Mouse (Mus musculus) liver, postnatal 0 days (tissue): ENCODE measurements around the gene Aqp6.

Source experiments
- CTCF ChIP-seq: sonication (generic); IDR thresholded peaks from 2 replicates; pipeline ENCODE4 v1.5.1; 2016; ENCODE audit warnings: antibody characterized with exemption, low read depth
- EP300 ChIP-seq: IDR thresholded peaks from 2 replicates; pipeline ENCODE4 v1.6.1; 2016; ENCODE audit warnings: antibody characterized with exemption, low read depth, mild to moderate bottlenecking

DNA sequence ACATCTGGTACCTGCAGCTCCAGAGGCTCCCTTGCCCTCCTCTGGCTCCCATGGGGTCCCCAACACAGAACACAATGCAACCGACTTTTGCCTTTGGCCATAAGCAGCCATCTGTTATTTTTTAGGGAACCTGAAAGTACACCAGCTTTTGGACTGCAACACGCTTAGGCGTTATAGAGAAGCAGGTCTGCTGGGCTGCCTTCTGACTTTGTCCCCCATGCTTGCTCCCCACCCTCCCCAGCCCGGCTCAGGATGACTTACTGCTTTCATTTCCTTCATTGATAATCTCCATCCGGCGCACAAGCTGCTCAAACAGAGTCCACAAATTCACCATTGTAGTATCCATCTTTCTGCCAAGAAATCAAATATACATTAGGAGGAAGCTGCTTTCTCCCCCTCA is 41.4 kb downstream of the Aqp6 start:
- TF ChIP-seq CTCF (no peak), EP300 (no peak)
